Mouse (Mus musculus): ENCODE results near the gene Dlg2. TPM values are rescaled to one million over a fixed set of nuclear protein-coding genes. Genes with fewer than 3 reads are reported as not detected.

Dlg2 gene
- polyA plus RNA-seq, 1 experiment from 2014 or later: 1.3 TPM

DNA sequence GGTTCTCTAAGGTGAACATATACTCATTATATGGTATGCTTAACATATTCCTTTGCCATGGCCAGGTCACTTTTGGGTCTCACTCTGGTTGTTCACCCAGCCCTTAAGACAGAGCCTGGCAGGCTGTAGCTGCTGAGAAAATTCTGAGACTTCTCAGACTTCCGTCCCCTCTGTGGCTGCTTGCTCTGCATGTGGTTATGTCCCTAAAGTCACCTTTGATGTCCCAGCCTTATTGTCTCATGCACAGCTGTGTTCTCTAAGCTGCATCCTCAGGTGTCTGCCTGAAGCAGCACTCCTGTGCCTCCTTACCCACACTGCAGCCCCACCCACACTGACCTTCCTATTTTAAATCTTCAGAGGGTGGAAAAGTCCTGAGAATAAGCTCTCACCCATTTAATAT lies 1922.4 kb downstream of the Dlg2 start:
- Histone ChIP-seq H3K36me3 (replicated peaks) (no peaks in the 10 kb centered on the region), H3K4me3 (no peak overlapping the region), H3K27me3 (replicated peaks; ENCODE audit: low read depth, poor library complexity, severe bottlenecking) (no peaks in the 10 kb centered on the region), H3K9me3 (no peaks in the 10 kb centered on the region), H3K4me1 (no peaks in the 10 kb centered on the region), H3K27ac (replicated peaks) (no peak overlapping the region)
- WGBS: 60% methylated on average over 1 of the region's 1 CpGs
- DNase-seq (ENCODE audit: low spot score): no peak

- H3K27me3 ChIP-seq (replicated peaks; ENCODE audit: low read depth, poor library complexity, severe bottlenecking): no peaks in the 10 kb centered on the region
- H3K4me3 ChIP-seq: no peak overlapping the region
- no peak for DNase-seq (ENCODE audit: low spot score)
- no peak overlapping the region for H3K27ac ChIP-seq (replicated peaks)
- 57% methylated on average over 1 of the region's 1 CpGs for WGBS
- H3K36me3 ChIP-seq (replicated peaks): no peaks in the 10 kb centered on the region
- no peaks in the 10 kb centered on the region for H3K4me1 ChIP-seq
- no peaks in the 10 kb centered on the region for H3K9me3 ChIP-seq
These were observed 1924.1 kb downstream of the Dlg2 start for GRCm38 (mm10) chr7:92400551-92400950.

DNA sequence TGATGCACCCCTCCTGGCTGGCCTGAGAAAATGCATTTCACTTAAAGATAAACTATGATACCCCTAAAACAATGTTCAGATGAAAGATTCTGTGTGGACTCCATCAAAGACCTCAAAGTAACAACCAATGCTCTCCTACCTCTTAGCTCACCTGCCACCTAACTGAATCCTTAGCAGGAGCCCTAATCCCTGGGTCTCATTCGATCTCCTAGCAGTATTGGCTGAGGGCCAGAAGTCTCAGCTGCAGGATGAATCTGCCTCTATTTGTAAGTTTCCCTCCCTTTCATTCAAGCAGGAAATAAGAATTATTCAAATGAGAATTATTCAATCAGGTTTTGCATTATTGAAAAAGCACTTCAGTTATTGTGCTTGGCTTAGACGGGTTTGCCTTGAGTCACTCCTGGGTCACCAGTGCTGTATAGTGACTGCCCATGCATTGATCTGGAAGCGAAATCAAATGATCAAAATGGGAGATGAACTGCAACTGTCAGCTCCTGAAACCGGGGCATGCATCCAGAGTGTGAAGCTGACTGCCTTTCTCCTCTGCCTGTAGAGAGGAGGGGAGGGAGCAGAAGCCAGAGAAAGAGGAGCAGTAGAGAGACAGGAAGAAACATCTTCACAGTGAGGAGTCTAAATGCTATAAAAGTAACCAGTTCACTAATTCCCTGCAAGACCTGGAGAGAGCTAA lies 1924.7 kb downstream of the Dlg2 start:
- Histone ChIP-seq H3K36me3 (replicated peaks) (no peaks in the 10 kb centered on the region), H3K27ac (replicated peaks) (no peak overlapping the region), H3K4me1 (no peaks in the 10 kb centered on the region), H3K27me3 (replicated peaks; ENCODE audit: low read depth, poor library complexity, severe bottlenecking) (no peaks in the 10 kb centered on the region), H3K9me3 (no peaks in the 10 kb centered on the region), H3K4me3 (no peak overlapping the region)
- no peak for DNase-seq (ENCODE audit: low spot score)
- WGBS: 77% methylated on average over 4 of the region's 4 CpGs

DNA sequence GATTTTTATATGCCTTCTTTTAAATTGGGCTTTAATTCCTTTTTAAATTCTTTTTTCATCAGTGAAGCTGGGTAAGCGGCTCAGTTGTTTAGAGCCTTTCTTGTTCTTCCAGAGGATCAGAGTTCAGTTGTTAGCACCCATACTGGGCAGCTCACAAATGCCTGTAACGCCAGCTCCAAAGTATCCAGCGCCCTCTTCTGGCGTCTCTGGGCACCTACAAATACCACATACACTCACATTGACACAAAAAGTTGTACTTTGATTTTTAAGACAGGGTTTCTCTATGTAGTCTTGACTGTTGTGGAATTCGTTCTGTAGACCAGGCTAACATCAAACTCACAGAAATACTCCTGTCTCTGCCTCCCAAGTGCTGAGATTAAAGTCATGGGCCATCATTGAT lies 1932.0 kb downstream of the Dlg2 start:
- Histone ChIP-seq H3K4me1 (no peaks in the 10 kb centered on the region), H3K4me3 (no peak overlapping the region), H3K27me3 (replicated peaks; ENCODE audit: low read depth, poor library complexity, severe bottlenecking) (no peaks in the 10 kb centered on the region), H3K36me3 (replicated peaks) (no peaks in the 10 kb centered on the region), H3K9me3 (no peaks in the 10 kb centered on the region), H3K27ac (replicated peaks) (no peak overlapping the region)
- WGBS: 64% methylated on average over 5 of the region's 5 CpGs
- DNase-seq (ENCODE audit: low spot score): no peak

DNA sequence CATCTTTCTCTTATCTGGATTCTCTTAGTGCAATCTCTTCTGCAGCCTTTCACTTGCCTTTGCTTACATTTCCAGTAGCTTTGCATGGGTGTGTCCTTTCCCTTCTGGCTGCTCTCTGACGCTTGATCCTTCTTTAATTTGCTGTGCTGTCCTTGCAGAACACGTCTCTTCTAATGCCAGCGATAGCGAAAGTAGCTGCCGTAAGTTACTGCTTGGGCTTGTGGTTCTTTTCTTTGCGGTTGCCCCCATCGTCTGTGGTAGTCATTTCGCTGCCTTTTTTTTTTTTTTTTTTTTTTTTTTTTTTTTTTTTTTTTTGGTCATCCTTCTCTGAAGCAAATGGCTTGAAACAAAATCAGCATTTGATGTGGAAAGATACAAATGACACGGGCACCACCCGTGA lies 1944.0 kb downstream of the Dlg2 start:
- DNase-seq (ENCODE audit: low spot score): no peak
- H3K27ac ChIP-seq (replicated peaks): no peak overlapping the region
- no peak overlapping the region for H3K4me3 ChIP-seq
- no peaks in the 10 kb centered on the region for H3K9me3 ChIP-seq
- no peaks in the 10 kb centered on the region for H3K36me3 ChIP-seq (replicated peaks)
- WGBS: 80% methylated on average over 10 of the region's 10 CpGs
- H3K27me3 ChIP-seq (replicated peaks; ENCODE audit: low read depth, poor library complexity, severe bottlenecking): no peaks in the 10 kb centered on the region
- H3K4me1 ChIP-seq: no peaks in the 10 kb centered on the region

GRCm38 (mm10) chr7:92423017-92423416 lies 1946.5 kb downstream of the Dlg2 start:
- WGBS: 95% methylated on average over 3 of the region's 3 CpGs
- DNase-seq (ENCODE audit: low spot score): no peak
- Histone ChIP-seq H3K36me3 (replicated peaks) (no peaks in the 10 kb centered on the region), H3K4me3 (no peak overlapping the region), H3K9me3 (no peaks in the 10 kb centered on the region), H3K4me1 (no peaks in the 10 kb centered on the region), H3K27me3 (replicated peaks; ENCODE audit: low read depth, poor library complexity, severe bottlenecking) (no peaks in the 10 kb centered on the region), H3K27ac (replicated peaks) (no peak overlapping the region)

- Histone ChIP-seq H3K27me3 (replicated peaks; ENCODE audit: low read depth, poor library complexity, severe bottlenecking) (no peaks in the 10 kb centered on the region), H3K9me3 (no peaks in the 10 kb centered on the region), H3K36me3 (replicated peaks) (no peaks in the 10 kb centered on the region), H3K27ac (replicated peaks) (no peak overlapping the region), H3K4me1 (no peaks in the 10 kb centered on the region), H3K4me3 (no peak overlapping the region)
- no peak for DNase-seq (ENCODE audit: low spot score)
- WGBS: 85% methylated on average over 3 of the region's 3 CpGs
These were observed 1948.2 kb downstream of the Dlg2 start for GRCm38 (mm10) chr7:92424703-92425102.

GRCm38 (mm10) chr7:92427280-92427679 lies 1950.8 kb downstream of the Dlg2 start:
- Histone ChIP-seq H3K9me3 (no peaks in the 10 kb centered on the region), H3K27me3 (replicated peaks; ENCODE audit: low read depth, poor library complexity, severe bottlenecking) (no peaks in the 10 kb centered on the region), H3K4me1 (no peaks in the 10 kb centered on the region), H3K27ac (replicated peaks) (no peak overlapping the region), H3K36me3 (replicated peaks) (no peaks in the 10 kb centered on the region), H3K4me3 (no peak overlapping the region)
- DNase-seq (ENCODE audit: low spot score): no peak
- 82% methylated on average over 4 of the region's 4 CpGs for WGBS

- no peak overlapping the region for H3K4me3 ChIP-seq
- no peaks in the 10 kb centered on the region for H3K9me3 ChIP-seq
- H3K36me3 ChIP-seq (replicated peaks): no peaks in the 10 kb centered on the region
- no peak overlapping the region for H3K27ac ChIP-seq (replicated peaks)
- 0 out of 2 replicates have a peak, but pooled peaks cover 2% of the 10 kb centered on the region for H3K4me1 ChIP-seq
- 84% methylated on average over 5 of the region's 5 CpGs for WGBS
- H3K27me3 ChIP-seq (replicated peaks; ENCODE audit: low read depth, poor library complexity, severe bottlenecking): no peaks in the 10 kb centered on the region
- DNase-seq (ENCODE audit: low spot score): no peak
These were observed 1952.2 kb downstream of the Dlg2 start for GRCm38 (mm10) chr7:92428629-92429028.

DNA sequence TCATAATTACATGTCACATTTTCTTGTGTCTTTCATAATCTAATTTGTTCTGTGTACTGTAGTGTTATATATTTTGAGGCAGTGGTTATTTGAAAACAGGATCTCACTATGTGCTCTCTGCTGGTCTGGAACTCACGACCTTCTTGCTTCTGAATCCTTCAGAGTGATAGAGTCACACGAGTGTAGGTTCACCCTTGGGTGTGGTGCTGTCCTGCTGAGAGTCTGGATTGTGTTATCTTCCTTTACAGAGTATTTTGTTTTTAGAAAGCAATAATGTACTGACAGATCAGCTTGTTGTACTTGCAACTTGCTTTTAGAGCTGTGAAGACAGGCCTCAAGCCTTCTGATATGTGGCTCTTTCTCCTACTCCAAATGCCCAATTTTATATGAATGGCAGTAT lies 1953.8 kb downstream of the Dlg2 start:
- no peaks in the 10 kb centered on the region for H3K9me3 ChIP-seq
- no peak overlapping the region for H3K27ac ChIP-seq (replicated peaks)
- no peak for DNase-seq (ENCODE audit: low spot score)
- 0 out of 2 replicates have a peak, but pooled peaks cover 2% of the 10 kb centered on the region for H3K4me1 ChIP-seq
- H3K4me3 ChIP-seq: no peak overlapping the region
- no peaks in the 10 kb centered on the region for H3K27me3 ChIP-seq (replicated peaks; ENCODE audit: low read depth, poor library complexity, severe bottlenecking)
- H3K36me3 ChIP-seq (replicated peaks): no peaks in the 10 kb centered on the region
- 76% methylated on average over 2 of the region's 2 CpGs for WGBS

DNA sequence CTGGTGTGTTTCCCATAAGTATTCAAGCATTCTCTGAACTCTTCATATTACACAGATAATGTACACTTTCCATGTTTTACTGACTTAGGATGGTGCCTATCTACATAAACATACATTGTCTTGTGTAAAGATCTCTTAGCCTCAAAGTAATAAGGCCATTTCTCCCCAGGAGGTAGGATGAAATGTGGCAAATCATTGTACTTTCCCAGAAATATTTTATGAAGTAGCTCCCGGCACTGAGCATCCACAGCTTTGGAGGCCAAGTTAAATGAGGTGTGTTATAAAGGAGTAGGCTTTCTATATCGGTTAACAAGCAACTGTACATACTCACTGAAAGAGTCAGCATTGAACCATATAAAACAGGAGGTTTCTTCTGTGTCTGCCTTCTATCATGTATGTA lies 1960.7 kb downstream of the Dlg2 start:
- Histone ChIP-seq H3K36me3 (replicated peaks) (no peaks in the 10 kb centered on the region), H3K4me3 (no peak overlapping the region), H3K4me1 (0 out of 2 replicates have a peak, but pooled peaks cover 2% of the 10 kb centered on the region), H3K9me3 (no peaks in the 10 kb centered on the region), H3K27ac (replicated peaks) (no peak overlapping the region), H3K27me3 (replicated peaks; ENCODE audit: low read depth, poor library complexity, severe bottlenecking) (no peaks in the 10 kb centered on the region)
- WGBS: 93% methylated on average over 2 of the region's 2 CpGs
- no peak for DNase-seq (ENCODE audit: low spot score)

- WGBS: 84% methylated on average over 8 of the region's 8 CpGs
- no peaks in the 10 kb centered on the region for H3K4me1 ChIP-seq
These were observed 1963.3 kb downstream of the Dlg2 start for GRCm38 (mm10) chr7:92439503-92440487.

GRCm38 (mm10) chr7:92441611-92442010 lies 1965.1 kb downstream of the Dlg2 start:
- Histone ChIP-seq H3K4me1 (no peaks in the 10 kb centered on the region), H3K4me3 (no peak overlapping the region), H3K9me3 (no peaks in the 10 kb centered on the region), H3K27ac (replicated peaks) (no peak overlapping the region), H3K27me3 (replicated peaks; ENCODE audit: low read depth, poor library complexity, severe bottlenecking) (no peaks in the 10 kb centered on the region), H3K36me3 (replicated peaks) (no peaks in the 10 kb centered on the region)
- DNase-seq (ENCODE audit: low spot score): no peak

More at GRCm38 (mm10) chr7:92439503-92440487, 1963.3 kb downstream of the Dlg2 start:
- no peaks in the 10 kb centered on the region for H3K36me3 ChIP-seq (replicated peaks)
- no peaks in the 10 kb centered on the region for H3K9me3 ChIP-seq
- no peak overlapping the region for H3K27ac ChIP-seq (replicated peaks)
- DNase-seq (ENCODE audit: low spot score): no peak
- no peak overlapping the region for H3K4me3 ChIP-seq
- no peaks in the 10 kb centered on the region for H3K27me3 ChIP-seq (replicated peaks; ENCODE audit: low read depth, poor library complexity, severe bottlenecking)

All from embryonic facial prominence, embryonic 10.5 days (tissue).